Mouse (Mus musculus) G1E (cell line): ENCODE data around the gene 2310011J03Rik. TPM values are rescaled to one million over a fixed set of nuclear protein-coding genes. Genes with fewer than 3 reads are reported as not detected.
A peak's percentile ranks its signal among the peaks of the same experiment; 100 is the strongest.

Source experiments
- ATAC-seq: 2 replicates; pipeline ENCODE4 v1.8.0; 2016; ENCODE audit warnings: mild to moderate bottlenecking; ENCODE audit not compliant: insufficient number of reproducible peaks, poor library complexity, low FRiP score, severe bottlenecking; ENCODE audit errors: extremely low read depth
- DNase-seq: peaks from one replicate; pipeline ENCODE4 v3.0.0; 2012; ENCODE audit warnings: low spot score
- H3K27me3 ChIP-seq: 2 replicates; pipeline ENCODE4 v1.6.1; 2012; ENCODE audit warnings: mild to moderate bottlenecking, low read length, inconsistent platforms; ENCODE audit not compliant: insufficient read depth
- H3K36me3 ChIP-seq: replicated peaks from 2 replicates; pipeline ENCODE3; 2012; ENCODE audit warnings: mild to moderate bottlenecking, inconsistent platforms
- H3K4me1 ChIP-seq: 2 replicates; pipeline ENCODE4 v1.6.1; 2012; ENCODE audit warnings: low read depth, low read length, inconsistent platforms, mixed read lengths; ENCODE audit not compliant: insufficient read depth
- H3K4me3 ChIP-seq: 2 replicates; pipeline ENCODE4 v1.5.1; 2012; ENCODE audit warnings: low read depth, mild to moderate bottlenecking, inconsistent platforms, low read length, moderate library complexity, mixed read lengths
- H3K9me3 ChIP-seq: replicated peaks from 2 replicates; pipeline ENCODE4 v1.6.1; 2012; ENCODE audit warnings: inconsistent platforms
- CTCF ChIP-seq: IDR thresholded peaks from 2 replicates; pipeline ENCODE4 v1.5.1; 2012; ENCODE audit warnings: low read depth, low read length, inconsistent platforms, mixed read lengths
- GATA1 ChIP-seq: IDR thresholded peaks from 2 replicates; pipeline ENCODE4 v1.6.1; 2012; ENCODE audit warnings: borderline replicate concordance, low read length, inconsistent platforms, mixed read lengths
- GATA2 ChIP-seq: IDR thresholded peaks from 2 replicates; pipeline ENCODE4 v1.6.1; 2012; ENCODE audit warnings: low read depth, low read length, inconsistent platforms, borderline replicate concordance
- POLR2AphosphoS5 ChIP-seq: IDR thresholded peaks from 2 replicates; pipeline ENCODE4 v1.6.1; 2012; ENCODE audit warnings: low read depth, low read length, inconsistent platforms; ENCODE audit not compliant: insufficient replicate concordance
- TAL1 ChIP-seq: conservative IDR thresholded peaks from 2 replicates; pipeline ENCODE4 v1.6.1; 2012; ENCODE audit warnings: low read depth, low read length, inconsistent platforms, mixed read lengths
- polyA plus RNA-seq: library from polyadenylated mRNA; stranded (reverse); fragments of >175 nt; gene quantifications from 2 replicates; pipeline ENCODE4 v1.2.3, GENCODE M21; 2012
- total RNA-seq, 2 experiments: library from RNA; stranded (forward) in 1 of 2; stranded (reverse) in 1 of 2; fragments of 200-1000 nt in 1 of 2; fragments of >200 nt in 1 of 2; fragmentation: Nextera tagmentation in 1 of 2; gene quantifications; 2 replicates each; pipeline ENCODE4 v1.2.3; 2014 to 2017

The 2310011J03Rik gene
- total and polyA plus RNA-seq, 3 experiments = 17.6 to 92.5 (median 27.0) TPM

GRCm38 (mm10) chr10:80295618-80296425, 24.5 kb downstream of the 2310011J03Rik start, which contains the start of gene Apc2:
Gene Apc2, plus strand, starts transcription at chr10:80295977.
- peak; percentile 64 for DNase-seq
- Histone ChIP-seq H3K9me3 (no peaks in the 10 kb centered on the region), H3K36me3 (peaks cover 31% of the 10 kb centered on the region), H3K4me3 (peak within 1 kb of the TSS; percentile 83; the same call in 1 of the 2 replicates), H3K27me3 (peaks cover 44% of the 10 kb centered on the region), H3K4me1 (peaks cover 52% of the 10 kb centered on the region)
- 0 out of 2 replicates have a peak, but pooled peaks have one; percentile 30 for ATAC-seq
- TF ChIP-seq TAL1 (no peak), CTCF (peak; percentile 42), POLR2AphosphoS5 (0 out of 2 replicates have a peak, but pooled peaks have one; percentile 33)

- Histone ChIP-seq H3K4me3 (peak overlapping the region; percentile 83; the same call in 1 of the 2 replicates), H3K9me3 (no peaks in the 10 kb centered on the region), H3K27me3 (peaks cover 34% of the 10 kb centered on the region), H3K36me3 (peaks cover 31% of the 10 kb centered on the region), H3K4me1 (peaks cover 52% of the 10 kb centered on the region)
- TF ChIP-seq POLR2AphosphoS5 (0 out of 2 replicates have a peak, but pooled peaks have one; percentile 22), GATA1 (no peak)
- no peak for DNase-seq
- no peak for ATAC-seq
Measured at GRCm38 (mm10) chr10:80294788-80295303, 25.5 kb downstream of the 2310011J03Rik start.

- Histone ChIP-seq H3K27me3 (peaks cover 28% of the 10 kb centered on the region), H3K9me3 (no peaks in the 10 kb centered on the region), H3K4me3 (peak overlapping the region; percentile 83), H3K36me3 (peaks cover 33% of the 10 kb centered on the region), H3K4me1 (peaks cover 52% of the 10 kb centered on the region)
- ATAC-seq = no peak
- TF ChIP-seq TAL1 (no peak), CTCF (no peak), POLR2AphosphoS5 (no peak), GATA2 (no peak), GATA1 (no peak)
- DNase-seq = no peak
Measured at GRCm38 (mm10) chr10:80294311-80294710, 26.0 kb downstream of the 2310011J03Rik start.

- H3K4me3 ChIP-seq = peak overlapping the region; percentile 83
- no peak for TF ChIP-seq GATA1
- TF ChIP-seq POLR2AphosphoS5 = no peak
- no peak for TF ChIP-seq CTCF
- no peaks in the 10 kb centered on the region for H3K9me3 ChIP-seq
- ATAC-seq (no peak), DNase-seq (no peak)
- peaks cover 56% of the 10 kb centered on the region for H3K4me1 ChIP-seq
- peaks cover 19% of the 10 kb centered on the region for H3K27me3 ChIP-seq
- peaks cover 43% of the 10 kb centered on the region for H3K36me3 ChIP-seq
Measured at GRCm38 (mm10) chr10:80293325-80293724, 27.0 kb downstream of the 2310011J03Rik start.

- ATAC-seq (peak; percentile 84), DNase-seq (peak; percentile 89)
- TF ChIP-seq TAL1 (no peak), CTCF (no peak), POLR2AphosphoS5 (no peak), GATA1 (no peak), GATA2 (no peak)
- Histone ChIP-seq H3K36me3 (peaks cover 50% of the 10 kb centered on the region), H3K4me1 (peaks cover 57% of the 10 kb centered on the region), H3K4me3 (peak within 1 kb of the TSS; percentile 83), H3K27me3 (peaks cover 12% of the 10 kb centered on the region), H3K9me3 (no peaks in the 10 kb centered on the region)
Measured at GRCm38 (mm10) chr10:80292251-80293146, 27.8 kb downstream of the 2310011J03Rik start, which contains the start of gene Rps15. Gene Rps15, plus strand, starts transcription at chr10:80292453.

GRCm38 (mm10) chr10:80288657-80289056, 31.7 kb downstream of the 2310011J03Rik start:
- DNase-seq = no peak
- TF ChIP-seq POLR2AphosphoS5 (no peak), GATA1 (no peak), TAL1 (no peak), GATA2 (no peak), CTCF (no peak)
- no peak overlapping the region for H3K4me3 ChIP-seq
- ATAC-seq = no peak
- peaks cover 43% of the 10 kb centered on the region for H3K4me1 ChIP-seq
- H3K9me3 ChIP-seq = no peaks in the 10 kb centered on the region
- H3K27me3 ChIP-seq = no peaks in the 10 kb centered on the region
- H3K36me3 ChIP-seq = peaks cover 69% of the 10 kb centered on the region
